Mouse (Mus musculus): ENCODE data around the gene Abcb9. TPM values are rescaled to one million over a fixed set of nuclear protein-coding genes. Genes with fewer than 3 reads are reported as not detected.
A peak's percentile ranks its signal among the peaks of the same experiment; 100 is the strongest.

Gene Abcb9
- polyA plus RNA-seq, 1 experiment = 0.46 TPM

DNA sequence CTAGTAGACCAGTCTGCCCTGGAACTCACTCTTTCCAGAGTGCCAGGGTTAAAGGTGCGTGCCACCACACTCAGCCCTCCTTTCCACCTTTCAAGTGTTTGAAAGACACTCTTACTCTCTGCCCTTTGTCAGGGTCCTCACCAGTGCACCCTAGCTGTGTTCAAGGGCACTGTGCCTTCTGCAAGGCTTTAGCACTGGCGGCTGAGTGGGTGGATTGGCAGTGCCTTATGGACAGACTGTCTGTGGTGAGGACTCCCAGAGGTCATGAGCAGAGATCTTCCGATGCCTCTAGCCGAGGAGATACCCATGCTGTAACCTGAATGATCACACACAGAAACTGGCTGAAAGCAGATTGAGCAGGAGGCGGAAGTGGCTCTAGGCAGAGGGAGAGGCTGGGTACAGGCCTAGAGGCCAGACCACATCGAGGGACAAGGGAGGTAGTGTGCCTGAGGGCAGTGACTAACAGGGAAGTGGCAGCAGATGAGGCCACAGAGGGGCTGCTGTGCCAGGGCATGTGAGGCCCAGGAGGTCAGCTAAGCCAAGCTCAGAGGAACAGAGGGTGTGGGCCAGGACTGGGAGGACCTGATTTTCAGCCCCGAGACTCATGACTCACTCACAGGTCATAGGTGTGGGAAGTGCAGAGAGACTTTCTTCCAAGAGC is 48.7 kb downstream of the Abcb9 start:
- H3K27me3 ChIP-seq (ENCODE audit: control insufficient read depth, insufficient read depth, insufficient read length) = no peaks in the 10 kb centered on the region
- peaks cover 15% of the 10 kb centered on the region for H3K79me2 ChIP-seq (ENCODE audit: control insufficient read depth, insufficient read depth)
- no peak for TF ChIP-seq CEBPB (IDR thresholded peaks at IDR 0.05; ENCODE audit: low read depth)
- no peak for TF ChIP-seq MYOG (IDR thresholded peaks at IDR 0.05; ENCODE audit: control insufficient read depth, extremely low read depth, insufficient read length)
- TF ChIP-seq FOSL1 (IDR thresholded peaks at IDR 0.05; ENCODE audit: insufficient read depth, low read length, poor library complexity, severe bottlenecking) = peak; percentile 68
- TF ChIP-seq MYOD1 (IDR thresholded peaks at IDR 0.05; ENCODE audit: control insufficient read depth, insufficient read length, low read depth) = peak; percentile 39
- peak; percentile 90 for TF ChIP-seq MAX (IDR thresholded peaks at IDR 0.05)
- no peak for TF ChIP-seq CTCF (IDR thresholded peaks at IDR 0.05; ENCODE audit: control insufficient read depth, insufficient read depth, insufficient read length)
- no peak overlapping the region for H3ac ChIP-seq (ENCODE audit: control insufficient read depth, insufficient read length, low read depth)
- H3K36me3 ChIP-seq (ENCODE audit: control insufficient read depth, insufficient read depth) = no peaks in the 10 kb centered on the region
- H3K4me3 ChIP-seq (ENCODE audit: insufficient read depth, poor library complexity, severe bottlenecking) = no peak overlapping the region
- H3K79me3 ChIP-seq (ENCODE audit: low read depth) = no peaks in the 10 kb centered on the region

DNA sequence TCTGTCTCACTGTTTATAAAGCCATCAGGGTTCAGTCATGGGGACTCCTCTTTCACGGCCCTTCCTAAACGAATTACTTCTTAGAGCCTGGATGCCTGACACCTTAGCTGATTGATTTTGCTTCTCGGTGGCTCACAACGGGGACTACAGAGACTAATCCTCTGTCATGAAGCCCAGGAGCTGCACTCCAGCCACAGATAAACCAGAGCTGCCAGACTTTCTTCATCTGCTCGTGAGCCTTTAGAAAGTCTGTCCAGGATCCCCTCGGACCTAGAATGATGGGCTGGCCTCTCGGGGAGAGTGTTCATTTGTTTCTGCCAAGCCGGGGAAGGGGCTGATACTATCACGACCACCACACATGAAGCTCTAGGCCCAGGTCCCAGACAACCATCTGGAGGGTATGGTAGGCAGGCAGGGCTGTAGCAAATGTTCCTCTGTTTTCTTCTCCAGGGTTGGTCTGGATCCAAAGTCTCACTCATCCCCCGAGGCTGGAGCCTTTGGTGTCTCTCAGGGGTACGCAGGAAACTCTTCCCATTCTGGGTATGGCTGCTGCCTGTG is 50.1 kb downstream of the Abcb9 start:
- no peak for TF ChIP-seq USF1 (IDR thresholded peaks at IDR 0.05; ENCODE audit: low read depth)
- TF ChIP-seq MAX (IDR thresholded peaks at IDR 0.05) = no peak
- no peak for TF ChIP-seq CEBPB (IDR thresholded peaks at IDR 0.05; ENCODE audit: low read depth)
- no peak for TF ChIP-seq MYOG (IDR thresholded peaks at IDR 0.05; ENCODE audit: control insufficient read depth, extremely low read depth, insufficient read length)
- TF ChIP-seq FOSL1 (IDR thresholded peaks at IDR 0.05; ENCODE audit: insufficient read depth, low read length, poor library complexity, severe bottlenecking) = no peak
- no peak for TF ChIP-seq MYOD1 (IDR thresholded peaks at IDR 0.05; ENCODE audit: control insufficient read depth, insufficient read length, low read depth)
- no peak for TF ChIP-seq CTCF (IDR thresholded peaks at IDR 0.05; ENCODE audit: control insufficient read depth, insufficient read depth, insufficient read length)
- no peaks in the 10 kb centered on the region for H3K79me3 ChIP-seq (ENCODE audit: low read depth)
- H3K79me2 ChIP-seq (ENCODE audit: control insufficient read depth, insufficient read depth) = peaks cover 5% of the 10 kb centered on the region
- no peak overlapping the region for H3ac ChIP-seq (ENCODE audit: control insufficient read depth, insufficient read length, low read depth)
- no peak overlapping the region for H3K4me3 ChIP-seq (ENCODE audit: insufficient read depth, poor library complexity, severe bottlenecking)
- no peaks in the 10 kb centered on the region for H3K36me3 ChIP-seq (ENCODE audit: control insufficient read depth, insufficient read depth)
- no peaks in the 10 kb centered on the region for H3K27me3 ChIP-seq (ENCODE audit: control insufficient read depth, insufficient read depth, insufficient read length)

DNA sequence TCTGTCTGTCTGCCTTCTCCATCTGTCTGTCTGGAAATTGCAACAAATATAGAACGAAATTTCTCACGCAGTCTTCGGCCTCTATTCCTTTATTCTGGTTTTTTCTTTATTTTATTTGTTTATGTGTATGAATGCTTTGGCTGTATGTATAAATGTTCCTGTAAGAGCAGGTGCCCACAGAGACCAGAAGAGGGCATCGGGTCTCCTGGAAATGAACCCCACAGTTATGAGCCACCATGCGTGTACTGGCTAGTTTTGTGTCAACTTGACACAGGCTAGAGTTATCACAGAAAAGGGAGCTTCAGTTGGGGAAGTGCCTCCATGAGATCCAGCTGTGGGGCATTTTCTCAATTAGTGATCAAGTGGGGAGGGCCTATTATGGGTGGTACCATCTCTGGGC is 51.6 kb downstream of the Abcb9 start:
- no peaks in the 10 kb centered on the region for H3K79me3 ChIP-seq (ENCODE audit: low read depth)

DNA sequence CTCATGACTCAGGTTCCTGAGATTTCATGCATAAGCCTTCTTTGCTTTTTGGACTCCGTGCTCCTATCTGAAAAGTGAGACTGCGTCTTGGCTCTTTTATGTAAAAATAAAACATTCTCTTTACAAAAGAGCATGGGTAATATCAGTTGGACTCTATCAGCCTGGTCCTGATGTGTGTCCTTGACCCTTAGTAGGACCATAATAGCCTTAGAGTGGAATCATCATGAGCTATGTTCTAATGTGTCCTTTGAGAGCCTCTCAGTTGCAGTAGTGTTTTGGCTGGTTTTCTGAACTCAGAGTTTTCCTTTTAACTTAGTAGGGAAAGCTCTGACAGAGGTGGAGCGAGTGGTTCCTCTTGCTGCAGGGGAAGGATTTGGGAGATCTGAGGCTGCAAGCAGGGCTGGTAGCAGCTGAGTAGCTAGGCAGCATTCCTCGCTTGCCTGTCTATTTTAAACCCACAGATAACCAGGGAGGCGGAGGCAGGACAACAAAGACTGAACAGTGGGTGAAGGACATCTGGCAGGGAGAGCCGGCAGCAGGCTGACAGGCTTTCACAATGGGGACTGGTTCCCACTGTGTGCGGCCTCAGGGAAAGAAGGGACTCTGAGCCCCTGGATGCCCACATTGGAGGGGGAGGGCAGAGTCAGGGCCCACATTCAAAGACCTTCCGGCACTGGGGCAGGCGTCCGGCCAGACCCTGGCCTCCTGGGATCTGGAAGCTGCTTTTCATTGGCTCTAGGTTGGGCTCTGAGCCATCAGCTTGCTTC is 52.2 kb downstream of the Abcb9 start:
- H3K79me3 ChIP-seq (ENCODE audit: low read depth) = no peaks in the 10 kb centered on the region
- no peaks in the 10 kb centered on the region for H3K79me2 ChIP-seq (ENCODE audit: control insufficient read depth, insufficient read depth)
- TF ChIP-seq USF1 (IDR thresholded peaks at IDR 0.05; ENCODE audit: low read depth) = no peak
- no peak overlapping the region for H3K4me3 ChIP-seq (ENCODE audit: insufficient read depth, poor library complexity, severe bottlenecking)
- no peak overlapping the region for H3ac ChIP-seq (ENCODE audit: control insufficient read depth, insufficient read length, low read depth)
- no peaks in the 10 kb centered on the region for H3K36me3 ChIP-seq (ENCODE audit: control insufficient read depth, insufficient read depth)
- no peaks in the 10 kb centered on the region for H3K27me3 ChIP-seq (ENCODE audit: control insufficient read depth, insufficient read depth, insufficient read length)

More for the DNA sequence above, 51.6 kb downstream of the Abcb9 start:
- H3K4me3 ChIP-seq (ENCODE audit: insufficient read depth, poor library complexity, severe bottlenecking) = no peak overlapping the region
- TF ChIP-seq CEBPB (IDR thresholded peaks at IDR 0.05; ENCODE audit: low read depth) (no peak), USF1 (IDR thresholded peaks at IDR 0.05; ENCODE audit: low read depth) (no peak), MYOG (IDR thresholded peaks at IDR 0.05; ENCODE audit: control insufficient read depth, extremely low read depth, insufficient read length) (no peak), MAX (IDR thresholded peaks at IDR 0.05) (no peak), MYOD1 (IDR thresholded peaks at IDR 0.05; ENCODE audit: control insufficient read depth, insufficient read length, low read depth) (no peak)
- no peaks in the 10 kb centered on the region for H3K79me2 ChIP-seq (ENCODE audit: control insufficient read depth, insufficient read depth)
- no peak overlapping the region for H3ac ChIP-seq (ENCODE audit: control insufficient read depth, insufficient read length, low read depth)
- H3K36me3 ChIP-seq (ENCODE audit: control insufficient read depth, insufficient read depth) = no peaks in the 10 kb centered on the region
- H3K27me3 ChIP-seq (ENCODE audit: control insufficient read depth, insufficient read depth, insufficient read length) = no peaks in the 10 kb centered on the region

DNA sequence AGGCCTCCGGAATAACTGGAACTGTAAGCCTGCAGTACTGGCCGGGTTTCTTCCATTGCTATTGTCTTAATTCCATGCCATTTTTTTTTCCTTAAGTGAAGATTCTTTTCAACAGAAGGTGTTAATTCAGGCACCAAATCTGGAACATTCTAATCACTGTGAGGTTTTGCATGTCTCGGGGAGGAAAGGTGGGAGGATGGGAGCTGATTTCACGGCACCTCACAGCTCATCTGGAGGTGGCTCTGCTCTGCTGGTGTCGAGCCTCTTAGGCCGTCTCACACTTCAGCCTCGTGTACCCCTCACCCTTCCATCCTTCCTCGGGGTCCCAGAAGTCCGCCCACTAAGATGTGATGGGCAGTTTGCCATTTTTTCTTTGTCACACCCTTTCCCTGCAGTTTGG is 54.5 kb downstream of the Abcb9 start:
- TF ChIP-seq MAX (IDR thresholded peaks at IDR 0.05) (no peak), FOSL1 (IDR thresholded peaks at IDR 0.05; ENCODE audit: insufficient read depth, low read length, poor library complexity, severe bottlenecking) (no peak), USF1 (IDR thresholded peaks at IDR 0.05; ENCODE audit: low read depth) (no peak), MYOD1 (IDR thresholded peaks at IDR 0.05; ENCODE audit: control insufficient read depth, insufficient read length, low read depth) (no peak), CTCF (IDR thresholded peaks at IDR 0.05; ENCODE audit: control insufficient read depth, insufficient read depth, insufficient read length) (no peak), CEBPB (IDR thresholded peaks at IDR 0.05; ENCODE audit: low read depth) (no peak), MYOG (IDR thresholded peaks at IDR 0.05; ENCODE audit: control insufficient read depth, extremely low read depth, insufficient read length) (no peak)
- Histone ChIP-seq H3K79me3 (ENCODE audit: low read depth) (no peaks in the 10 kb centered on the region), H3ac (ENCODE audit: control insufficient read depth, insufficient read length, low read depth) (no peak overlapping the region), H3K27me3 (ENCODE audit: control insufficient read depth, insufficient read depth, insufficient read length) (no peaks in the 10 kb centered on the region), H3K36me3 (ENCODE audit: control insufficient read depth, insufficient read depth) (no peaks in the 10 kb centered on the region), H3K4me3 (ENCODE audit: insufficient read depth, poor library complexity, severe bottlenecking) (no peak overlapping the region), H3K79me2 (ENCODE audit: control insufficient read depth, insufficient read depth) (no peaks in the 10 kb centered on the region)

All from C2C12 (cell line).